Mouse (Mus musculus) heart, postnatal 0 days (tissue): Measurements from ENCODE around the gene Atoh7. TPM values are rescaled to one million over a fixed set of nuclear protein-coding genes. Genes with fewer than 3 reads are reported as not detected.

Experiments
- ATAC-seq: fragments of 200-750 bp; cut with Nextera tagmentation; 2 replicates; pipeline ENCODE4 v1.8.0; 2017; ENCODE audit warnings: low read depth, moderate number of reproducible peaks, moderate library complexity; ENCODE audit not compliant: insufficient read depth
- DNase-seq: peaks from one replicate; pipeline ENCODE4 v3.0.0-alpha.2; 2016; ENCODE audit warnings: low spot score
- H3K27ac ChIP-seq: fragments of 300-500 bp; sonication (generic); 2 replicates; pipeline ENCODE4 v1.5.1; 2014; ENCODE audit warnings: low read depth, mild to moderate bottlenecking
- H3K27me3 ChIP-seq: fragments of 300-500 bp; sonication (generic); 2 replicates; pipeline ENCODE4 v1.6.1; 2014; ENCODE audit warnings: low read length, mixed read lengths; ENCODE audit not compliant: control insufficient read depth, insufficient read depth
- H3K36me3 ChIP-seq: fragments of 300-500 bp; sonication (generic); replicated peaks from 2 replicates; pipeline ENCODE4 v1.6.1; 2014; ENCODE audit warnings: low read length, mixed read lengths; ENCODE audit not compliant: control insufficient read depth, insufficient read depth
- H3K4me1 ChIP-seq: fragments of 300-500 bp; sonication (generic); 2 replicates; pipeline ENCODE4 v1.6.1; 2014; ENCODE audit warnings: antibody characterized with exemption; ENCODE audit not compliant: control insufficient read depth, insufficient read depth
- H3K4me2 ChIP-seq: fragments of 300-500 bp; sonication (generic); 2 replicates; pipeline ENCODE4 v1.6.1; 2014; ENCODE audit warnings: low read depth, mild to moderate bottlenecking, low read length, moderate library complexity
- H3K4me3 ChIP-seq: fragments of 300-500 bp; sonication (generic); 2 replicates; pipeline ENCODE4 v1.5.1; 2014; ENCODE audit warnings: low read depth, low read length
- H3K9ac ChIP-seq: fragments of 300-500 bp; sonication (generic); replicated peaks from 2 replicates; pipeline ENCODE4 v1.6.1; 2014; ENCODE audit warnings: low read depth, low read length, mixed read lengths
- H3K9me3 ChIP-seq: fragments of 300-500 bp; sonication (generic); replicated peaks from 2 replicates; pipeline ENCODE4 v1.6.1; 2016; ENCODE audit warnings: low read length; ENCODE audit not compliant: control insufficient read depth
- CTCF ChIP-seq: IDR thresholded peaks from 2 replicates; pipeline ENCODE4 v1.5.1; 2016; ENCODE audit warnings: antibody characterized with exemption, control low read depth, low read depth
- EP300 ChIP-seq: IDR thresholded peaks from 2 replicates; pipeline ENCODE4 v1.6.1; 2016; ENCODE audit warnings: antibody characterized with exemption, low read depth
- WGBS: fragments of 180-500 bp; shearing (Covaris S2); extraction: QIAGEN DNeasy Blood & Tissue Kit; methylation state at CpG from one replicate; pipeline ENCODE4 v1.1.7; 2014; 5-methylcytosine and 5-hydroxymethylcytosine counted together
- polyA plus RNA-seq: library from polyadenylated mRNA; unstranded; fragments of >200 nt; fragmentation: Nextera tagmentation; extraction: Ambion mirVana; gene quantifications from 2 replicates; pipeline ENCODE4 v1.2.1, GENCODE M21; 2015
- total RNA-seq: library from RNA; depleted of rRNA; stranded (reverse); fragments of >200 nt; gene quantifications from 2 replicates; pipeline ENCODE4 v1.2.3, GENCODE M21; 2014; ENCODE audit warnings: low replicate concordance

Atoh7 gene
- total and polyA plus RNA-seq, 2 experiments from 2014 or later = not detected

DNA sequence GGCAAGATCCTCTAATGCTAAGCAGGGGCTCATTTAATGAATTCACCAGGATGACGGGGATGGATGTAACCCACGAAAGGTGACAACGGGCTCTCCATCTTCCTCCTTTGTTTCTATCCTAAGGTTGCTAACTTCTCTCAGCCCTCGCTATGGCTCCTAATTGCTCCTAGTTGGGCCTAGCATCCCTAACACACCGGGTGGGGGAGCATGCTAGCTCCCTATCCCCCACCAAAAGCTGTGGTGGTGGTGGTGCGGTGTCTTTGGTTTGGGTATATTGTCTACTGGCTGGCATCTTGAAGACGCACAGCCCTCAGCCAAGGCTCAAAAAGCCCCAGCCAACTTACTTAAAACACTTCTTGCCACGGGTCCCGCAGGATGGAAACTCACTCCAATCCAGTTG is 16.9 kb downstream of the Atoh7 start:
- Histone ChIP-seq H3K4me3 (no peak overlapping the region), H3K27me3 (no peaks in the 10 kb centered on the region), H3K36me3 (peaks cover 46% of the 10 kb centered on the region), H3K27ac (no peak overlapping the region), H3K9ac (no peak overlapping the region), H3K4me2 (no peak overlapping the region), H3K9me3 (no peaks in the 10 kb centered on the region), H3K4me1 (no peaks in the 10 kb centered on the region)
- TF ChIP-seq EP300 (no peak), CTCF (no peak)
- DNase-seq (no peak), ATAC-seq (no peak)
- 92% methylated on average over 9 of the region's 9 CpGs for WGBS

DNA sequence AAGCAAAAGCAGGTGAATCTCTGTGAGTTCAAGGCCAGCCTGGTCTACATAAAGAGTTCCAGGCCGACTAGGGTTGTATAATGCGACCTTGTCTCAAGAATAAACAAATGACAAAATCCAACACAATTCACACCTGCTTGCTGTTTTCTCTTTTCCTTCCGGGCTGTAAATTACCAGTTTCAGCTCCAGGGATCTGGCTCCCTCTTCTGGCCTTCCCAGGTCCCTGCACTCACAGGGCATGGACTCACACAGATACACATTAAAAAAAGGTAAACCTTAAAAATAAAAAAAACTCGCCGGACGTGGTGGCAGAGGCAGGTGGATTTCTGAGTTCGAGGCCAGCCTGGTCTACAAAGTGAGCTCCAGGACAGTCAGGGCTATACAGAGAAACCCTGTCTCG is 18.1 kb downstream of the Atoh7 start:
- Histone ChIP-seq H3K4me2 (no peak overlapping the region), H3K9ac (no peak overlapping the region), H3K27ac (no peak overlapping the region), H3K27me3 (no peaks in the 10 kb centered on the region), H3K4me3 (no peak overlapping the region), H3K4me1 (no peaks in the 10 kb centered on the region), H3K36me3 (peaks cover 55% of the 10 kb centered on the region), H3K9me3 (no peaks in the 10 kb centered on the region)
- 94% methylated on average over 8 of the region's 8 CpGs for WGBS
- ATAC-seq = no peak
- no peak for TF ChIP-seq CTCF
- DNase-seq = no peak

GRCm38 (mm10) chr10:63119916-63120315 is 20.5 kb downstream of the Atoh7 start:
- H3K36me3 ChIP-seq = peaks cover 67% of the 10 kb centered on the region
- WGBS = 74% methylated on average over 14 of the region's 14 CpGs
- no peak overlapping the region for H3K4me3 ChIP-seq

DNA sequence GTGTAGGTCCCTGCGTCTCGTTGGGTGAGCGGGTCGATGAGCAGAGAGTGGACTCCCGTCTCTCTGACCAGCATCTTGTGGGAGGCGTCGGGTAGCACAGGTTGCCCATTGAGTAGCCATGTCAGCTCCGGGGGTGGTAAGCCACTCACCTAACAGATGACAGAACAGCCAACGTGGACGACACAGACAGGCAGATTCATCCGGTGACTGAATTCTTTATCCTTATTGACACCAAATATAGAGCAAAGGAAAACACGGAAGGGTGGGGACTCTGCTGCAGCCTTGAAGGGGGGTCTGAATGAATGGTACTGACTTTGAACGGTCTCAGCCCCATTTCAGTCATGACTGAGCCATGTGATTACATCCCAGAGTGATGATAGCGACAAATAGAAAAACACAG is 22.5 kb downstream of the Atoh7 start:
- Histone ChIP-seq H3K4me1 (no peaks in the 10 kb centered on the region), H3K27me3 (no peaks in the 10 kb centered on the region), H3K36me3 (peaks cover 61% of the 10 kb centered on the region), H3K9ac (no peak overlapping the region), H3K4me3 (no peak overlapping the region), H3K27ac (no peak overlapping the region), H3K4me2 (no peak overlapping the region), H3K9me3 (no peaks in the 10 kb centered on the region)
- TF ChIP-seq CTCF (no peak), EP300 (no peak)
- 80% methylated on average over 14 of the region's 14 CpGs for WGBS
- DNase-seq (no peak), ATAC-seq (no peak)

More at GRCm38 (mm10) chr10:63119916-63120315, 20.5 kb downstream of the Atoh7 start:
- H3K9me3 ChIP-seq = no peaks in the 10 kb centered on the region
- DNase-seq (no peak), ATAC-seq (no peak)
- no peaks in the 10 kb centered on the region for H3K27me3 ChIP-seq
- no peaks in the 10 kb centered on the region for H3K4me1 ChIP-seq
- no peak overlapping the region for H3K4me2 ChIP-seq
- H3K9ac ChIP-seq = no peak overlapping the region
- no peak for TF ChIP-seq CTCF
- no peak overlapping the region for H3K27ac ChIP-seq

DNA sequence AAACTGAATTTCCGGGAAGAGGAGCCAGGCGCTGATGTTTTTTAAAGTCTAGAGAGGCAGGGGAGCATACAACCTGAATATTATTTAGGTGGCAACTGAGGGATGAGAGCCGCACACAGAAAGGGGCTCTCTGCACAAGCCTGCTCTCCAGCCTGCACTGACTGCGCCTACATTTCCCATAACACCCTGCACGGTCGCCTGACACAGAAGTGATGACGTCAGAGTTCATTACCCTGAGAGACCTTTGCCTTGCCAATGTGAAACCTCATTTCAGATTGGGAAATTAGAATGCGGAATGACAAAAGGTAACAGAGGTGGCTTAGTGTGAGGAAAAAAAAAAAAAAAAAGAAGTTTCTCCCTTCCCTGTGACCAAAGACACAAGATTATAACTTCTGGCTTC is 23.1 kb downstream of the Atoh7 start:
- Histone ChIP-seq H3K4me2 (no peak overlapping the region), H3K36me3 (peaks cover 61% of the 10 kb centered on the region), H3K4me3 (no peak overlapping the region), H3K9me3 (no peaks in the 10 kb centered on the region), H3K4me1 (no peaks in the 10 kb centered on the region), H3K27me3 (no peaks in the 10 kb centered on the region), H3K27ac (no peak overlapping the region), H3K9ac (no peak overlapping the region)
- ATAC-seq (no peak; the same call in 1 of the 2 replicates), DNase-seq (peak; percentile 35)
- WGBS = 38% methylated on average over 8 of the region's 8 CpGs
- TF ChIP-seq CTCF (no peak), EP300 (no peak)

GRCm38 (mm10) chr10:63123141-63123540 is 23.7 kb downstream of the Atoh7 start:
- H3K27me3 ChIP-seq = no peaks in the 10 kb centered on the region
- no peak for TF ChIP-seq CTCF
- no peak for TF ChIP-seq EP300
- no peak overlapping the region for H3K4me3 ChIP-seq
- H3K36me3 ChIP-seq = peaks cover 54% of the 10 kb centered on the region
- no peak overlapping the region for H3K4me2 ChIP-seq
- no peaks in the 10 kb centered on the region for H3K9me3 ChIP-seq
- no peak overlapping the region for H3K27ac ChIP-seq
- DNase-seq = no peak
- no peaks in the 10 kb centered on the region for H3K4me1 ChIP-seq
- 66% methylated on average over 8 of the region's 8 CpGs for WGBS
- ATAC-seq = no peak
- no peak overlapping the region for H3K9ac ChIP-seq
